Mouse (Mus musculus) cerebellum, adult 2 months (tissue): ENCODE data around the gene Nf1. TPM values are rescaled to one million over a fixed set of nuclear protein-coding genes. Genes with fewer than 3 reads are reported as not detected.

Experiments used
- DNase-seq, 2 experiments: peaks; one replicate each; pipeline ENCODE4 v3.0.0; 2021
- H3K27ac ChIP-seq: fragments of 200-500 bp; 2 replicates; pipeline ENCODE4 v1.5.1; 2012; ENCODE audit warnings: low read length, control low read depth, inconsistent platforms; ENCODE audit not compliant: insufficient read depth
- H3K27me3 ChIP-seq: fragments of 200-500 bp; 2 replicates; pipeline ENCODE4 v1.6.1; 2012; ENCODE audit warnings: inconsistent platforms, mild to moderate bottlenecking, low read length, moderate library complexity; ENCODE audit not compliant: control insufficient read depth, insufficient read depth
- H3K4me1 ChIP-seq: fragments of 200-500 bp; 2 replicates; pipeline ENCODE4 v1.6.1; 2011; ENCODE audit warnings: low read length; ENCODE audit not compliant: control insufficient read depth, insufficient read depth
- H3K4me3 ChIP-seq: fragments of 200-500 bp; replicated peaks from 2 replicates; pipeline ENCODE3; 2011; ENCODE audit warnings: mild to moderate bottlenecking, low read depth, low read length, control low read depth; ENCODE audit not compliant: insufficient read depth
- CTCF ChIP-seq: fragments of 200-500 bp; IDR thresholded peaks from 2 replicates; pipeline ENCODE4 v1.5.1; 2011; ENCODE audit warnings: low read depth, mild to moderate bottlenecking, control low read depth, low read length, moderate library complexity, borderline replicate concordance; ENCODE audit not compliant: insufficient read depth
- POLR2A ChIP-seq: fragments of 200-500 bp; IDR thresholded peaks from 2 replicates; pipeline ENCODE4 v1.6.1; 2011; ENCODE audit warnings: low read length, control low read depth, borderline replicate concordance; ENCODE audit not compliant: insufficient read depth
- WGBS: fragments of 180-500 bp; shearing (Covaris S2); methylation state at CpG from one replicate; pipeline ENCODE4 v1.1.7; 2018; 5-methylcytosine and 5-hydroxymethylcytosine counted together
- polyA plus RNA-seq: library from polyadenylated mRNA; depleted of rRNA; stranded (reverse); fragments of >200 nt; gene quantifications from 2 replicates; pipeline ENCODE4 v1.2.3, GENCODE M21; 2012

The Nf1 gene
- polyA plus RNA-seq, 1 experiment = 40.6 TPM

GRCm38 (mm10) chr11:79316807-79317345, 22.6 kb upstream of the Nf1 start:
- no peaks in the 10 kb centered on the region for H3K27me3 ChIP-seq
- H3K27ac ChIP-seq = no peak overlapping the region
- 35% methylated on average over 8 of the region's 8 CpGs for WGBS
- no peak for TF ChIP-seq CTCF
- no peak for TF ChIP-seq POLR2A
- H3K4me1 ChIP-seq = no peaks in the 10 kb centered on the region
- no peak for DNase-seq
- H3K4me3 ChIP-seq = no peak overlapping the region

GRCm38 (mm10) chr11:79319807-79320206, 19.7 kb upstream of the Nf1 start:
- no peak for DNase-seq
- Histone ChIP-seq H3K27me3 (no peaks in the 10 kb centered on the region), H3K4me1 (no peaks in the 10 kb centered on the region), H3K4me3 (no peak overlapping the region), H3K27ac (no peak overlapping the region)
- 78% methylated on average over 7 of the region's 7 CpGs for WGBS
- no peak for TF ChIP-seq POLR2A
- TF ChIP-seq CTCF = no peak

GRCm38 (mm10) chr11:79323985-79324685, 15.4 kb upstream of the Nf1 start:
- Histone ChIP-seq H3K27ac (no peak overlapping the region), H3K4me3 (no peak overlapping the region), H3K4me1 (no peaks in the 10 kb centered on the region), H3K27me3 (no peaks in the 10 kb centered on the region)
- DNase-seq = no peak
- 70% methylated on average over 12 of the region's 12 CpGs for WGBS
- TF ChIP-seq CTCF (no peak), POLR2A (no peak)

GRCm38 (mm10) chr11:79325663-79326062, 13.8 kb upstream of the Nf1 start:
- DNase-seq = no peak
- Histone ChIP-seq H3K27ac (no peak overlapping the region), H3K4me1 (no peaks in the 10 kb centered on the region), H3K27me3 (no peaks in the 10 kb centered on the region), H3K4me3 (no peak overlapping the region)
- TF ChIP-seq CTCF (no peak), POLR2A (no peak)
- WGBS = 81% methylated on average over 8 of the region's 8 CpGs

- Histone ChIP-seq H3K4me3 (no peak overlapping the region), H3K4me1 (no peaks in the 10 kb centered on the region), H3K27ac (no peak overlapping the region), H3K27me3 (no peaks in the 10 kb centered on the region)
- no peak for DNase-seq
- 34% methylated on average over 4 of the region's 4 CpGs for WGBS
- TF ChIP-seq POLR2A = no peak
- TF ChIP-seq CTCF = no peak
These were observed 12.4 kb upstream of the Nf1 start for GRCm38 (mm10) chr11:79327106-79327505.

- no peak for DNase-seq
- no peak overlapping the region for H3K4me3 ChIP-seq
- 90% methylated on average over 4 of the region's 4 CpGs for WGBS
- H3K27ac ChIP-seq = no peak overlapping the region
- TF ChIP-seq CTCF (no peak), POLR2A (no peak)
- no peaks in the 10 kb centered on the region for H3K27me3 ChIP-seq
- no peaks in the 10 kb centered on the region for H3K4me1 ChIP-seq
These were observed 11.4 kb upstream of the Nf1 start for GRCm38 (mm10) chr11:79328060-79328459.

- H3K27me3 ChIP-seq = no peaks in the 10 kb centered on the region
- no peak overlapping the region for H3K27ac ChIP-seq
- no peak for DNase-seq
- WGBS = 100% methylated on average over 1 of the region's 1 CpGs
- TF ChIP-seq CTCF = no peak
- TF ChIP-seq POLR2A = no peak
- no peaks in the 10 kb centered on the region for H3K4me1 ChIP-seq
- no peak overlapping the region for H3K4me3 ChIP-seq
These were observed 9.9 kb upstream of the Nf1 start for GRCm38 (mm10) chr11:79329585-79329984.

GRCm38 (mm10) chr11:79335077-79335476, 4.4 kb upstream of the Nf1 start:
- no peak for TF ChIP-seq CTCF
- TF ChIP-seq POLR2A = no peak
- H3K27ac ChIP-seq = no peak overlapping the region
- no peaks in the 10 kb centered on the region for H3K27me3 ChIP-seq
- 91% methylated on average over 6 of the region's 6 CpGs for WGBS
- H3K4me1 ChIP-seq = no peaks in the 10 kb centered on the region
- no peak overlapping the region for H3K4me3 ChIP-seq
- no peak for DNase-seq
